Mouse (Mus musculus): ENCODE data around the gene Atpaf1. TPM values are rescaled to one million over a fixed set of nuclear protein-coding genes. Genes with fewer than 3 reads are reported as not detected.

The Atpaf1 gene
- polyA plus RNA-seq, 1 experiment from 2014 or later = 60.8 TPM

- Histone ChIP-seq H3K4me3 (no peak overlapping the region), H3K4me2 (replicated peaks) (no peak overlapping the region), H3K27ac (no peak overlapping the region), H3K4me1 (no peaks in the 10 kb centered on the region), H3K36me3 (peaks cover 23% of the 10 kb centered on the region), H3K9ac (no peak overlapping the region), H3K27me3 (no peaks in the 10 kb centered on the region), H3K9me3 (no peaks in the 10 kb centered on the region)
- ATAC-seq (ENCODE audit: low FRiP score, low read depth) = no peak
- 70% methylated on average over 3 of the region's 3 CpGs for WGBS
Measured at GRCm38 (mm10) chr4:115820199-115820598, 35.6 kb downstream of the Atpaf1 start.

DNA sequence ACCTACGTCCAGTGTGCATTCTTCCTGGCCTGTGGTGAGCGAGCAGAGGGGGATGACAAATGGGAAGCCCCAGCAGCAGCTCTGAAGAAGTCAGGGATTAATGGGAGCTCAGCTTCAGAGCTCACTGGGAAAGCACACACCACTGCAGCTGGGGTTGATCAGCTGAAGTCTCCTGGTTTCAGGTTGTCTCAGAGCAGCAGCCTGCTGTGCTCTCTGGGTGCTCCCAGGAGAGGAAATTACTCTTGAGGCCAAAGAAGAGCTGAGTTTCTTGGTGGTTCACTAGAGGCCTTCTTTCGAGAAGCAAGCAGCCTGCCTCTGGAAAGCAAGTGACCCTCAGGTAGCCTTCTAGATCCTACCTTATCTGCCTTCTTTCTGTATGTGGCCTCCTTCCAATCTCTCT, 36.3 kb downstream of the Atpaf1 start:
- no peak overlapping the region for H3K27ac ChIP-seq
- H3K4me1 ChIP-seq = no peaks in the 10 kb centered on the region
- H3K27me3 ChIP-seq = no peaks in the 10 kb centered on the region
- peaks cover 16% of the 10 kb centered on the region for H3K36me3 ChIP-seq
- H3K9me3 ChIP-seq = no peaks in the 10 kb centered on the region
- H3K4me2 ChIP-seq (replicated peaks) = no peak overlapping the region
- no peak for ATAC-seq (ENCODE audit: low FRiP score, low read depth)
- no peak overlapping the region for H3K4me3 ChIP-seq
- no peak overlapping the region for H3K9ac ChIP-seq
- WGBS = 70% methylated on average over 3 of the region's 3 CpGs

GRCm38 (mm10) chr4:115821431-115821830, 36.8 kb downstream of the Atpaf1 start:
- no peaks in the 10 kb centered on the region for H3K4me1 ChIP-seq
- H3K27me3 ChIP-seq = 0 out of 2 replicates have a peak, but pooled peaks cover under 1% of the 10 kb centered on the region
- ATAC-seq (ENCODE audit: low FRiP score, low read depth) = no peak
- no peak overlapping the region for H3K9ac ChIP-seq
- H3K4me3 ChIP-seq = no peak overlapping the region
- H3K9me3 ChIP-seq = no peaks in the 10 kb centered on the region
- H3K36me3 ChIP-seq = peaks cover 13% of the 10 kb centered on the region
- no peak overlapping the region for H3K27ac ChIP-seq
- H3K4me2 ChIP-seq (replicated peaks) = no peak overlapping the region

DNA sequence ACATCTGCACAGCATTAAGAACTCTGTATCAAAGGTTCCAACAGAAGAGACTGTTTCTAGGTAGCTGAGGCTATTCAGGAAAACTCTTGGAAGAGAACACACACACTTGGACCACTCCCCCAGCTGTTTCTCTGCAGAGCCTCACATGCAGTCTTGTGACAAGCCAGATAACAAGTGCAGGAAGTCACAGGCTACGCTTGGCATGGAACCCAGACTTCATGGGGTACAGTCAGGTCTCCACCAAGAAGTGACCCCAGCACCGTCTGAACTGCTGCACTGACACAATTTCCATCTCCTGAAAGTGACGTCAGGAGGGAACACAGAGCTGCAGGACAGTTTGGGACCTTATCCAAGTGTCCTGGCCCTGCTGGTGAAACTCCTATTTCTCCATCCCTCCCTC, 37.3 kb downstream of the Atpaf1 start:
- no peak overlapping the region for H3K9ac ChIP-seq
- no peak for ATAC-seq (ENCODE audit: low FRiP score, low read depth)
- H3K27ac ChIP-seq = no peak overlapping the region
- H3K27me3 ChIP-seq = 0 out of 2 replicates have a peak, but pooled peaks cover 5% of the 10 kb centered on the region
- H3K36me3 ChIP-seq = peaks cover 9% of the 10 kb centered on the region
- WGBS = 71% methylated on average over 3 of the region's 3 CpGs
- H3K4me1 ChIP-seq = 0 out of 2 replicates have a peak, but pooled peaks cover 2% of the 10 kb centered on the region
- no peak overlapping the region for H3K4me2 ChIP-seq (replicated peaks)
- H3K9me3 ChIP-seq = no peaks in the 10 kb centered on the region
- no peak overlapping the region for H3K4me3 ChIP-seq

- Histone ChIP-seq H3K27ac (no peak overlapping the region), H3K9me3 (no peaks in the 10 kb centered on the region), H3K4me3 (no peak overlapping the region), H3K4me1 (peaks cover 16% of the 10 kb centered on the region), H3K36me3 (peaks cover 6% of the 10 kb centered on the region; the same call in 1 of the 2 replicates), H3K27me3 (0 out of 2 replicates have a peak, but pooled peaks cover 7% of the 10 kb centered on the region), H3K9ac (no peak overlapping the region), H3K4me2 (replicated peaks) (no peak overlapping the region)
- ATAC-seq (ENCODE audit: low FRiP score, low read depth) = no peak
- 62% methylated on average over 2 of the region's 2 CpGs for WGBS
Measured at GRCm38 (mm10) chr4:115824178-115824577, 39.6 kb downstream of the Atpaf1 start.

- no peaks in the 10 kb centered on the region for H3K36me3 ChIP-seq
- ATAC-seq (ENCODE audit: low FRiP score, low read depth) = no peak
- H3K9ac ChIP-seq = no peak overlapping the region
- H3K4me3 ChIP-seq = no peak overlapping the region
- WGBS = 79% methylated on average over 2 of the region's 2 CpGs
- 0 out of 2 replicates have a peak, but pooled peaks cover 7% of the 10 kb centered on the region for H3K27me3 ChIP-seq
- H3K9me3 ChIP-seq = no peaks in the 10 kb centered on the region
- no peak overlapping the region for H3K4me2 ChIP-seq (replicated peaks)
- peaks cover 18% of the 10 kb centered on the region for H3K4me1 ChIP-seq
- H3K27ac ChIP-seq = no peak overlapping the region
Measured at GRCm38 (mm10) chr4:115825271-115825670, 40.7 kb downstream of the Atpaf1 start.

DNA sequence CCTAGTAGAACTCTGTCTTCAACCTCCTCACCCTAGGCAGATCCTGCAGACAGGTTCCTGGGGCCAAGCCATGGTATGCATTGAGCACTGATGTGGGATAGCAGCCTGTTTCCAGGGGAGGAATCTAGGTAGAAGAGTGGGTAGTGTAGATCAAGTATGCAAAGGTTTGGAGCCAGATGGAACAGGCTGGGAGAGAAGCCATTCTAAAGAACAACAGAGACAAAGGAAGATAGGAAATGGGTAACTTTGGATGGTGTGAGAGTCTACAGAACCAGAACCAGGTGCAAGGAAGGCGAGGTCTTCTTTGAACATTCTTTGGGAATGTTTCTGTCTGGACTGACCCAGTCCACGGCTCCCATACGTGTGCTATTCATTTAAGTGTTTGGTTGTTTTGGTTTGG, 42.5 kb downstream of the Atpaf1 start:
- no peak for ATAC-seq (ENCODE audit: low FRiP score, low read depth)
- H3K9me3 ChIP-seq = no peaks in the 10 kb centered on the region
- peaks cover 16% of the 10 kb centered on the region for H3K36me3 ChIP-seq
- peak overlapping the region; percentile 77; the same call in 1 of the 2 replicates for H3K4me2 ChIP-seq (replicated peaks)
- WGBS = 75% methylated on average over 3 of the region's 3 CpGs
- no peak overlapping the region for H3K9ac ChIP-seq
- H3K4me3 ChIP-seq = peak overlapping the region; percentile 85
- 0 out of 2 replicates have a peak, but pooled peaks cover 7% of the 10 kb centered on the region for H3K27me3 ChIP-seq
- no peak overlapping the region for H3K27ac ChIP-seq
- H3K4me1 ChIP-seq = peaks cover 18% of the 10 kb centered on the region

- Histone ChIP-seq H3K4me3 (peak overlapping the region; percentile 85), H3K27ac (0 out of 2 replicates have a peak overlapping the region, but pooled peaks have one; percentile 63), H3K36me3 (peaks cover 20% of the 10 kb centered on the region), H3K9ac (peak overlapping the region; percentile 81), H3K9me3 (no peaks in the 10 kb centered on the region), H3K4me1 (peaks cover 18% of the 10 kb centered on the region), H3K27me3 (0 out of 2 replicates have a peak, but pooled peaks cover 7% of the 10 kb centered on the region), H3K4me2 (replicated peaks) (peak overlapping the region; percentile 77)
- WGBS = 8% methylated on average over 4 of the region's 4 CpGs
- peak; percentile 34; the same call in 1 of the 2 replicates for ATAC-seq (ENCODE audit: low FRiP score, low read depth)
Measured at GRCm38 (mm10) chr4:115827535-115827887, 42.9 kb downstream of the Atpaf1 start.

DNA sequence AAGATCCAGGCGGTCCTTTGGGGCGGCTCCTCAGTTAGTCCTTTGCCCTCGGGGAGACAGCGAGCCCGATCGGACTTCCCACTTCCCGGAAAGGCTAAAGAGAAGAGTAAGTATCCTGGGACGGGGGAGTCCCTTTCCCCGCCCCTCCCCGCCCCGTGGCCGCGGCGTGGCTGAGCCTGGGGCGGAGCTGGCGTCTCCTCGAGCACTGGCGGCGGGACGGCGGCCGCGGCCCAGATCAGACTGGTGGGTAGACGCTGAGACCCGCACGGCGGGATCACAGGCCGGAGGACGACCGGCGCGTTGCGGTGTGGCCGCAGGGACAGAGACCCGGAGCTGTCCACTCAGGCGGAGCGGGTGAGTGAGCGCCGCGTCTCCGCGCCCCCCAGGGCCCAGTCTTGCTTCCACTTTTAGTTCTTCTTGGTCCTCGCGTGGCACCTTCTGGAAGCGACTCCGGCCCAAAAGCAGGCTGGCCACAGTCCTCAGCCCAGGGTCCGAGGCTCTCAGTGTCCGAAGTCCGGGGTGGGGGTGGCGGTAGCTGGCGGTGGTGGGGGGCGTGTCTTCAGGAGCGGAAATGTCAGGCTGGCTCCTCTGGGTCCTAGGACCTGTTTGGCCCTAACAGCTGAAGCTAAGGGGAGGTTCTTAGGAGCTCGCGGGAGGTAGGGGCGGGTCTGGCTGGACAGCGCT, 43.4 kb downstream of the Atpaf1 start, which contains the start of gene Mob3c:
Mob3c (plus strand) TSS at position 205 of the 684 bp plus-strand sequence.
- Histone ChIP-seq H3K4me1 (peaks cover 18% of the 10 kb centered on the region), H3K27ac (peak within 1 kb of the TSS; percentile 63), H3K4me3 (peak within 1 kb of the TSS; percentile 85), H3K36me3 (peaks cover 24% of the 10 kb centered on the region), H3K4me2 (replicated peaks) (peak within 1 kb of the TSS; percentile 77), H3K9ac (peak within 1 kb of the TSS; percentile 81), H3K27me3 (0 out of 2 replicates have a peak, but pooled peaks cover 7% of the 10 kb centered on the region), H3K9me3 (no peaks in the 10 kb centered on the region)
- ATAC-seq (ENCODE audit: low FRiP score, low read depth) = peak; percentile 90
- WGBS = under 1% methylated on average over 52 of the region's 57 CpGs

GRCm38 (mm10) chr4:115828572-115828902, 43.9 kb downstream of the Atpaf1 start:
- H3K9ac ChIP-seq = peak overlapping the region; percentile 81; the same call in 1 of the 2 replicates
- ATAC-seq (ENCODE audit: low FRiP score, low read depth) = peak; percentile 0; the same call in 1 of the 2 replicates
- WGBS = 9% methylated on average over 8 of the region's 8 CpGs
- H3K9me3 ChIP-seq = no peaks in the 10 kb centered on the region
- H3K36me3 ChIP-seq = peaks cover 30% of the 10 kb centered on the region
- 0 out of 2 replicates have a peak, but pooled peaks cover 7% of the 10 kb centered on the region for H3K27me3 ChIP-seq
- H3K27ac ChIP-seq = no peak overlapping the region
- H3K4me2 ChIP-seq (replicated peaks) = peak overlapping the region; percentile 77
- peak overlapping the region; percentile 85 for H3K4me3 ChIP-seq
- peaks cover 18% of the 10 kb centered on the region for H3K4me1 ChIP-seq

DNA sequence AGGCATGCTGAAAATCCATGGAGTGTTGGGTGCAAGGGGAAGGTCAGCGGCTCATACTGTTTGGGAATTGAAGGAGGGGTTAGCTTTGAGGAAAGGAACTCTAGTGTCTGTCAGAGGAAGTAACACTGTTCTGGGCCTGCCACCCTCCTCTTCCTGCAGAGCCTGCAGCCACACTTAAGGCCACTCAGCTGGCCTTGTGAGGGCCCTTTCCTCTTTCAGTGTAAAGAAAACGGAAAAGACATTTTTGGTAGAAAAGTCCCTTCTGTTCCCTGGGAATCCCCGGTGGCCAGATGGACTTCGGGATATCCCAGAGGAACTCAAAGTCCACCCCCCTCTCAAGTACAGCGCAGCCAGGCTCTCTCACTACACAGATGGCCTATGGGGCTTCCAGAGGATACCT, 45.9 kb downstream of the Atpaf1 start:
- no peak overlapping the region for H3K9ac ChIP-seq
- H3K27ac ChIP-seq = no peak overlapping the region
- 80% methylated on average over 5 of the region's 5 CpGs for WGBS
- no peak for ATAC-seq (ENCODE audit: low FRiP score, low read depth)
- H3K4me2 ChIP-seq (replicated peaks) = no peak overlapping the region
- peaks cover 45% of the 10 kb centered on the region for H3K36me3 ChIP-seq
- H3K27me3 ChIP-seq = 0 out of 2 replicates have a peak, but pooled peaks cover 7% of the 10 kb centered on the region
- no peaks in the 10 kb centered on the region for H3K9me3 ChIP-seq
- peaks cover 18% of the 10 kb centered on the region for H3K4me1 ChIP-seq
- no peak overlapping the region for H3K4me3 ChIP-seq

DNA sequence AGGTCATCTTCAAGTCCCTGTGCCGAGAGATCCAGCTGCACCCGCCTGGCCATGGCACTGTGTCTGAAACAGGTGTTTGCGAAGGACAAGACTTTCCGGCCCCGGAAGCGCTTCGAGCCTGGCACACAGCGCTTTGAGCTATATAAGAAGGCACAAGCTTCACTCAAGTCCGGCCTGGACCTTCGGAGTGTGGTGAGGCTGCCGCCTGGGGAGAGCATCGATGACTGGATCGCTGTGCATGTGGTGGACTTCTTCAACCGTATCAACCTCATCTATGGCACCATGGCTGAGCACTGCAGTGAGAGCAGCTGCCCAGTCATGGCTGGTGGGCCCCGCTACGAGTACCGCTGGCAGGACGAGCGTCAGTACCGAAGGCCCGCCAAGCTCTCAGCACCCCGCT, 46.6 kb downstream of the Atpaf1 start:
- no peak for ATAC-seq (ENCODE audit: low FRiP score, low read depth)
- H3K27me3 ChIP-seq = 0 out of 2 replicates have a peak, but pooled peaks cover 7% of the 10 kb centered on the region
- no peak overlapping the region for H3K9ac ChIP-seq
- WGBS = 92% methylated on average over 22 of the region's 22 CpGs
- no peaks in the 10 kb centered on the region for H3K9me3 ChIP-seq
- H3K4me1 ChIP-seq = peaks cover 18% of the 10 kb centered on the region
- H3K27ac ChIP-seq = no peak overlapping the region
- H3K36me3 ChIP-seq = peaks cover 45% of the 10 kb centered on the region
- no peak overlapping the region for H3K4me3 ChIP-seq
- no peak overlapping the region for H3K4me2 ChIP-seq (replicated peaks)

Data from limb, embryonic 13.5 days (tissue).